Mouse (Mus musculus): ENCODE measurements around the gene Krtap5-3. TPM values are rescaled to one million over a fixed set of nuclear protein-coding genes. Genes with fewer than 3 reads are reported as not detected.
"Not testable (repeated sequence)": the region's sequence is repeated elsewhere in the genome, so short reads cannot be mapped to it uniquely, and the experiment has no call there.

Gene Krtap5-3
- polyA plus RNA-seq (2016; fragmentation: Nextera tagmentation; extraction: Ambion mirVana) = not detected in 2 replicates

DNA sequence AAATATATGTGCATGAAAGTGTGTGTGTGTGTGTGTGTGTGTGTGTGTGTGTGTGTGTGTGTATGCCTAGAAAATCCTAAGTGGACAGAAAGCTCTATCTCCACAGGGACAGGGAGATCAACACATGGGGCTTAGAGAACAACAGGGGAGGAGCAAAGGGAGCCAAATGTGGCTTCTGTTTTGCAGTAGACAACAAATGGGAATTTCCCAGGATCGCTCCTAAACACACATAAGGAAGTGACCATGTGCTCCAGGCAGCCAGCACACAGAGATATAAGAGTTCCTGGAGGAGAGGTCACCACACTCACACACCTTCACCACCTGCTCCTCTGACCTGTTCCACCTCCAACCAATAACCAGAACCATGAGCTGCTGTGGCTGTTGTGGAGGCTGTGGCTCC lies at the start of gene Krtap5-3:
Krtap5-3 (plus strand) TSS at position 301 of the 400 bp plus-strand sequence.
- no peak for ATAC-seq (ENCODE audit: low FRiP score, low read depth)
- no peak within 1 kb of the TSS for H3K4me3 ChIP-seq
- H3K4me2 ChIP-seq (replicated peaks) = no peak within 1 kb of the TSS
- H3K27ac ChIP-seq = no peak within 1 kb of the TSS
- no peak within 1 kb of the TSS for H3K9ac ChIP-seq
- H3K4me1 ChIP-seq = no peaks in the 10 kb centered on the region
- no peaks in the 10 kb centered on the region for H3K9me3 ChIP-seq
- H3K27me3 ChIP-seq (replicated peaks) = no peaks in the 10 kb centered on the region
- 50% methylated on average over 1 of the region's 1 CpGs for WGBS
- H3K36me3 ChIP-seq = no peaks in the 10 kb centered on the region

DNA sequence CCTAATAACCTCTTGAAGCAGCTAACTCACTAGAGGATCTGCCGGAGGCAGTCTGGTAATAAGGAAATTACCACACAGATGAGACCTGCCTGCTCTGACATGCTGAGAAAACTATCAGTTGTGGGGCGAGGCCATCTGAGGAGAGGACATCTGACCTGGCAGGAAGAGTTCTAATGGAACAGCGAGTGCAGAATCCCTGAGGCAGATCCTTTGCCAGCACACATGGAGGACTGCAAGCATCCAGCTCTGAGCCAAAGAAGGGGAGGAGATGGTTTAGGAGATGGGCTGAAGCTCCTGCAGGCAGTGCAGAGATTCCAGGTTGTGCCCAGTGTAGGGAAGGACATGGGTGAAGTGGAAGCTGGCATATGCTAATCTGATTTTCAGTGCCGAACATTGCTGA lies 49.0 kb upstream of the Krtap5-3 start:
- H3K36me3 ChIP-seq = no peaks in the 10 kb centered on the region
- H3K4me1 ChIP-seq = no peaks in the 10 kb centered on the region
- H3K4me2 ChIP-seq (replicated peaks) = no peak overlapping the region
- no peak overlapping the region for H3K27ac ChIP-seq
- no peaks in the 10 kb centered on the region for H3K9me3 ChIP-seq
- no peak overlapping the region for H3K9ac ChIP-seq
- no peak overlapping the region for H3K4me3 ChIP-seq
- WGBS = 78% methylated on average over 4 of the region's 4 CpGs
- ATAC-seq (ENCODE audit: low FRiP score, low read depth) = no peak
- no peaks in the 10 kb centered on the region for H3K27me3 ChIP-seq (replicated peaks)

DNA sequence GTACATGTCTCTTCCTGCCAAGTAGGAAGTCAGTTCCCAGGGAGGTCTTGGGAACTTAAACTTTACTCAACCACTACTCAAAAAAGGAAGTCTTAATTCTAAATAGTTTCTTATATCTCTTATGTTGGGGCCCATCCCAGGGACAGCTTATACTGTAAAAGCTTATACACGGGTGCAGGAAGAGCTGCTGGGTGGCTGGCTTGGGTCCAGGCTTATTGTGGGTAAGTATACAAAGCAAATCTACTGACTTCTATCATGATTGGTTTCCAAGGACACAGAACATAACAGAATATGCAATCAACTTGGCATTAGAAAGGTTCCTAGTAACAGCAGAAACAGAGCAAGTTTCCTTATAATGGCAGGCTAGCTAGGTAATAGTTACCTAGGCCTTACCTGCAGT lies 45.9 kb upstream of the Krtap5-3 start:
- ATAC-seq (ENCODE audit: low FRiP score, low read depth) = no peak
- H3K4me3 ChIP-seq = no peak overlapping the region
- 82% methylated on average over 1 of the region's 1 CpGs for WGBS

DNA sequence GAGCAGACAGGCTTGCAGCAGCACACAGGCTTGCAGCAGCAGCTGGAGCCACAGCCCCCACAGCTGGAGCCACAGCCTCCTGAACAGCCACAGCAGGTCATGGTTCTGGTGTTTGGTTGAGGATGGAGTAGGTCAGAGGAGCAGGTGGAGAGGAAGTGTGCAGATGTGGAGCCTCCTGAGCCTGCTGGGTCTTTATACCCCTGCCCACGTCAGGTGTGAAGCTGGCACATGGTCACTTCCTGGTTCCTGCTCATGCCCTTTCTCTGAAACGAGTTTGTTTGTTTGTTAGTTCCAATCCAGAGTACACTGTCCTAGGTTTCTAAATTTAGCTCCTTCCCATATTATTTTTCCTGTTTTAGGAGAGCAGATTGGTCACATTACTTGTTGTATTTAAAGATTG lies 44.2 kb upstream of the Krtap5-3 start, which contains the start of gene Gm29735:
Gm29735 (minus strand) TSS at position 101 of the 400 bp plus-strand sequence.
- not testable (repeated sequence) for H3K4me3 ChIP-seq; ATAC-seq (ENCODE audit: low FRiP score, low read depth); H3K27ac ChIP-seq; H3K27me3 ChIP-seq (replicated peaks); H3K9ac ChIP-seq; H3K4me2 ChIP-seq (replicated peaks); H3K9me3 ChIP-seq; H3K4me1 ChIP-seq; H3K36me3 ChIP-seq
- 53% methylated on average over 2 of the region's 2 CpGs for WGBS

More for the DNA sequence above, 45.9 kb upstream of the Krtap5-3 start:
- Histone ChIP-seq H3K9me3 (no peaks in the 10 kb centered on the region), H3K27me3 (replicated peaks) (no peaks in the 10 kb centered on the region), H3K9ac (no peak overlapping the region), H3K4me1 (no peaks in the 10 kb centered on the region), H3K27ac (no peak overlapping the region), H3K36me3 (no peaks in the 10 kb centered on the region), H3K4me2 (replicated peaks) (no peak overlapping the region)

DNA sequence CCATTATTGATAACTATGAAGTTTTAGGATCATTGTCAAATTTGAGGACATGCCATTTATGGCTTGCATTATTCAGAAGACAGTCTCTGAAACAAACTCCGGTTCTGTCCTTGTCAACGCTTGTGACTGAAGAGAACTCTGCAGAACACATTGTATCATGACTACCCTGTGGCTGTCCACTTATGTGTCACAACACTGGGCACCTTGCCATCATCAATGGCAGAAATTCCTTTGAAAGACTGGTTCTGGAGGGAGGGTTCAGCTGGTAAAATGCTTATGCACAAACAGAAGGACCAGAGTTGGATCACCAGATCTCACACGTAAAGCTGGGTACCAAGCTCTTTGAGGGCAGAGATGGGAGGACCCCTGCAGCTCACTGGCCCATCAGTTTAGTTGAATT lies 41.8 kb upstream of the Krtap5-3 start:
- ATAC-seq (ENCODE audit: low FRiP score, low read depth) = no peak
- WGBS = 95% methylated on average over 3 of the region's 3 CpGs
- H3K27me3 ChIP-seq (replicated peaks) = no peaks in the 10 kb centered on the region
- H3K36me3 ChIP-seq = no peaks in the 10 kb centered on the region
- H3K27ac ChIP-seq = no peak overlapping the region
- H3K9ac ChIP-seq = no peak overlapping the region
- no peak overlapping the region for H3K4me3 ChIP-seq
- no peak overlapping the region for H3K4me2 ChIP-seq (replicated peaks)
- H3K9me3 ChIP-seq = no peaks in the 10 kb centered on the region
- H3K4me1 ChIP-seq = no peaks in the 10 kb centered on the region

DNA sequence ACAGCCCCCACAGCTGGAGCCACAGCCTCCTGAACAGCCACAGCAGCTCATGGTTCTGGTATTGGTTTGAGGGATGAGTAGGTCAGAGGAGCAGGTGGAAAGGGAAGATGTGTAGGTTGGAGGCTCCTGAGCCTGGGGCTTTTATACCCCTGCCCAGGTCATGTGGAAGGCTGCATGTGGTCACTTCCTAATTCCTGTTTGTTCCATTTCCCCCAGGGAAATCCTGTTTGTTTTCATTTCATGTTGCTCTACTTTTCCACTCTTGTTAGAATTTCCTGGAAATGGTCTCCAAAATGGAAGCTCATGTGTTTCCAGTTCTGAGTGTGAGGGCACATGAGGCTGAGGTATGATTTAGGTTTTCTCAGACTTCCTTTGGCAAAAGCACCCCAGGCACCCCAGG lies 35.5 kb upstream of the Krtap5-3 start, which contains the start of gene Gm4553:
Gm4553 (minus strand) TSS at position 101 of the 400 bp plus-strand sequence.
- not testable (repeated sequence) for H3K36me3 ChIP-seq; ATAC-seq (ENCODE audit: low FRiP score, low read depth)

DNA sequence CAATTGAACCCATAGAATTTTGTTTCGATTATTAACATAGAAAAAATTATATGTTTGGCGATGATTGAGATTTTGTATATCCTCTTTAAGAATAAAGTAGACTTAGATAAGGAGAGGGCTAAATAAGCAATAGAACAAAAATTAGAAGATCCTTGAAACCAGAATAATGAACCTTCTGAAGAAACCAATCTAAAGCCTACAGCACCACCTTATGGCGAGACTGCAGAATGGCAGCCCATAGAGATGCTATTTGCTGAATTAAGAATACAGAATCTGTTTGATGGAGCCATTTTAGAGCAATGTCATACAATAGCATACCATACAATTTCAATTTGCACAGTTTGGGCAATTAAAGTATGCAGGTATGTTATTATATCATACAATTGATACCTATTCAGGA lies 31.3 kb upstream of the Krtap5-3 start:
- H3K9me3 ChIP-seq = no peaks in the 10 kb centered on the region
- H3K4me2 ChIP-seq (replicated peaks) = no peak overlapping the region
- no peak overlapping the region for H3K9ac ChIP-seq
- WGBS = 45% methylated on average over 3 of the region's 3 CpGs
- H3K4me1 ChIP-seq = no peaks in the 10 kb centered on the region
- no peak overlapping the region for H3K4me3 ChIP-seq
- no peaks in the 10 kb centered on the region for H3K36me3 ChIP-seq
- H3K27me3 ChIP-seq (replicated peaks) = no peaks in the 10 kb centered on the region
- H3K27ac ChIP-seq = no peak overlapping the region
- ATAC-seq (ENCODE audit: low FRiP score, low read depth) = no peak

More for the DNA sequence above, 35.5 kb upstream of the Krtap5-3 start, which contains the start of gene Gm4553:
- not testable (repeated sequence) for H3K4me3 ChIP-seq; H3K27ac ChIP-seq; H3K9me3 ChIP-seq; H3K27me3 ChIP-seq (replicated peaks); H3K9ac ChIP-seq; H3K4me1 ChIP-seq; H3K4me2 ChIP-seq (replicated peaks)

DNA sequence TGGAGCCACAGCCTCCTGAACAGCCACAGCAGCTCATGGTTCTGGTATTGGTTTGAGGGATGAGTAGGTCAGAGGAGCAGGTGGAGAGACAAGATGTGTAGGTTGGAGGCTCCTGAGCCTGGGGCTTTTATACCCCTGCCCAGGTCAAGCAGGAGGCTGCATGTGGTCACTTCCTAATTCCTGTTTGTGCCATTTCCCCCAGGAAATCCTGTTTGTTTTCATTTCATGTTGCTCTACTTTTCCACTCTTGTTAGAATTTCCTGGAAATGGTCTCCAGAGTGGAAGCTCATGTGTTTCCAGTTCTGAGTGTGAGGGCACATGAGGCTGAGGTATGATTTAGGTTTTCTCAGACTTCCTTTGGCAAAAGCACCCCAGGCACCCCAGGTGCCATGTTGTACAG lies 25.3 kb upstream of the Krtap5-3 start, which contains the start of gene Krtap5-2:
Krtap5-2 (minus strand) TSS at position 101 of the 400 bp plus-strand sequence.
- not testable (repeated sequence) for H3K36me3 ChIP-seq; ATAC-seq (ENCODE audit: low FRiP score, low read depth); H3K4me3 ChIP-seq; H3K27ac ChIP-seq; H3K9ac ChIP-seq; H3K4me2 ChIP-seq (replicated peaks); H3K27me3 ChIP-seq (replicated peaks); H3K4me1 ChIP-seq; H3K9me3 ChIP-seq

DNA sequence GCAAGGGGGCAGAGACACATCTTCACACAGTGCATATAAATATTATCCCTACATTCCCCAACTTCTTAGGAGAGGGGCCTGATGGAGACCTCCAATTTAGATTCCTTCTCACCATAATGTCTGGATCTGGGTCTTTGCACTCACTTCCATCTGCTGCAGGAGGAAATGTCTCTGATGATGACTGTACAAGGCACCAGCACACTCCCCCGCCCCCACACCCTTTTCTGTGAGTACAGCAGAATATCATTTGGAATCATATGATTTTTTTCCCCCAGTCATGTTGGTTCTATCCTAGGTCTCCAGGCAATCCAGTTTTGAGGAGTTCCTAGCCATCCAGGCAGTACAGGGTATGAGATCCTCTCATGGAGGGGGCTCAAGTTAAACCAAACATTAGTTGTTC lies 22.5 kb upstream of the Krtap5-3 start:
- no peaks in the 10 kb centered on the region for H3K9me3 ChIP-seq
- H3K4me2 ChIP-seq (replicated peaks) = no peak overlapping the region
- WGBS = 91% methylated on average over 1 of the region's 1 CpGs
- no peak overlapping the region for H3K27ac ChIP-seq
- H3K36me3 ChIP-seq = no peaks in the 10 kb centered on the region
- H3K4me3 ChIP-seq = no peak overlapping the region
- ATAC-seq (ENCODE audit: low FRiP score, low read depth) = no peak
- no peaks in the 10 kb centered on the region for H3K27me3 ChIP-seq (replicated peaks)
- H3K9ac ChIP-seq = no peak overlapping the region
- H3K4me1 ChIP-seq = no peaks in the 10 kb centered on the region

DNA sequence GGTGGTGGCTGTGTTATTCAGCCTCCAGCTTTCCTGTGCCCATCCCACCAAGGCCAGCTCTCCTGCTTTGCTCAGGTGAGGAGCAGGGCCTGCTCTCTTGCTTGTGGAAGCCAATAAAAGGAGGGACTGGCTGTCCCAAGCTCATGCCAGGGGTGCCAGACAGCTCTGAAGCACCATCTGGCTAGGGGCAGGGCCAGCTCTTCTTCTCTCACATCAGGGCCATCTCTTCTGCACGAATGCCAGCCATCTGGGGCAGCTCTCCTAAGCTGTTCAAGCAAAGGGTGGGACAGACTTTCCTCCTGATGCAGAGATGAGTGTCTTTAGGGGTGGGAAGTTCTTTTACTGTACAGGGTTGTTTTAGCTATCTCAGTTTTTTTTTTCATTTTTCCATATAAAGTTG lies 20.1 kb upstream of the Krtap5-3 start:
- 65% methylated on average over 1 of the region's 1 CpGs for WGBS
- ATAC-seq (ENCODE audit: low FRiP score, low read depth) = no peak

DNA sequence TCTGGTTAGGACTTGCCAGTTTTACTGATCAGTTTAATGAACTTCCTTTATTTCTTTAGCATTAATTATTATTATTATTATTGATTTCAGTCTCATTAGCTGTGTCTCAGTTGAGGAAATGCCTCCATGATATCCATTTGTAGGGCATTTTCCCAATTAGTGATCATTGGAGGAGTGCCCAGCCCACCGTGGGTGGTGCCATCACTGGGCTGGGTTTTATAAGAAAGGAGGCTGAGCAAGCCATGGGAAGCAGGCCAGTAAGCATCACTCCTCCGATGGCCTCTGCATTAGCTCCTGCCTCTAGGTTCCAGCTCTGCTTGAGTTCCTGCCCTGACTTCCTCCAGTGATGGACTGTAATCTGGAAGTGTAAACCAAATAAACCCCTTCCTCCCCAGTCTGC lies 13.0 kb upstream of the Krtap5-3 start:
- no peak for ATAC-seq (ENCODE audit: low FRiP score, low read depth)
- Histone ChIP-seq H3K36me3 (no peaks in the 10 kb centered on the region), H3K27me3 (replicated peaks) (no peaks in the 10 kb centered on the region), H3K4me2 (replicated peaks) (no peak overlapping the region), H3K4me3 (no peak overlapping the region), H3K9me3 (no peaks in the 10 kb centered on the region), H3K4me1 (no peaks in the 10 kb centered on the region), H3K27ac (no peak overlapping the region), H3K9ac (no peak overlapping the region)
- WGBS = 80% methylated on average over 2 of the region's 2 CpGs

More for the DNA sequence above, 20.1 kb upstream of the Krtap5-3 start:
- H3K4me3 ChIP-seq = no peak overlapping the region
- no peaks in the 10 kb centered on the region for H3K9me3 ChIP-seq
- no peak overlapping the region for H3K4me2 ChIP-seq (replicated peaks)
- H3K9ac ChIP-seq = no peak overlapping the region
- H3K27me3 ChIP-seq (replicated peaks) = no peaks in the 10 kb centered on the region
- H3K27ac ChIP-seq = no peak overlapping the region
- no peaks in the 10 kb centered on the region for H3K36me3 ChIP-seq
- no peaks in the 10 kb centered on the region for H3K4me1 ChIP-seq

DNA sequence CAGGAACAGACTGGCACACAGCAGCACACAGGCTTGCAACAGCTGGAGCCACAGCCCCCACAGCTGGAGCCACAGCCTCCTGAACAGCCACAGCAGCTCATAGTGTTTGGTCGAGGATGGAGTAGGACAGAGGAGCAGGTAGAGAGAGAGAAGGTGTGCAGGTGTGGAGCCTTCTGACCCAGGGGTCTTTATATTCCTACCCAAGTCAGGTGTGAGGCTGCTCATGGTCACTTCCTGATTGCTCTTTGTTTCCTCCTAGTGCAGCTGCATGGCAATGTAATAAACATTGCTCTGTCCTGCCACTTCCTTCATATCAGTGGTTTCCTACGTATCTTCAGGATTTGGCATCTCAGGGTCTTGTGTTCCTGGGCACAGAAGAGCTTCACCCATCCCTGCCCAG lies 10.9 kb upstream of the Krtap5-3 start, which contains the start of gene Gm10153:
Gm10153 (minus strand) TSS at position 101 of the 400 bp plus-strand sequence.
- Histone ChIP-seq H3K4me3 (no peak within 1 kb of the TSS), H3K9ac (no peak within 1 kb of the TSS), H3K27me3 (replicated peaks) (no peaks in the 10 kb centered on the region), H3K9me3 (no peaks in the 10 kb centered on the region), H3K27ac (no peak within 1 kb of the TSS), H3K4me1 (no peaks in the 10 kb centered on the region), H3K36me3 (no peaks in the 10 kb centered on the region), H3K4me2 (replicated peaks) (no peak within 1 kb of the TSS)
- 40% methylated on average over 2 of the region's 2 CpGs for WGBS
- no peak for ATAC-seq (ENCODE audit: low FRiP score, low read depth)

DNA sequence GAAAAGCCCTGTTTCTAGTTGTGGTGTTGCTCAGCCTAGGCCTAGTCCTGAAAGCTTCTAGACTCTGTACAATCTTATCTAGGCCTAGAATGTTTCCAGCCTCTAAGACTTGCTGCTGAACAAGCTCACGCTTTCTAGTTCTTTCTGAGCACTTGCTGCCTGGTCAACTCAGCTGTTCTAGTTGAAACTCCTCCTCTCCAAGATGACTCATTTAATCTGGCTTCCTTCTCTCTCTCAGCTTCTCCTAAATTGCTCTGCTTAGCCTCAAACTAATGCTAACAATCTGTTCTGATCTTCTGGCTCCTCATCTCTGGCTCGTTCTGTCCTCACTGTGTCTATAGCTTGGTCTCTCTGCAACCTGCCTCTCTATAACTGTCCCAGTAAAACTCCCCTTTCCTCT lies 2.4 kb upstream of the Krtap5-3 start:
- WGBS = 88% methylated on average over 2 of the region's 2 CpGs
- Histone ChIP-seq H3K4me2 (replicated peaks) (no peak overlapping the region), H3K27ac (no peak overlapping the region), H3K9ac (no peak overlapping the region), H3K4me3 (no peak overlapping the region), H3K9me3 (no peaks in the 10 kb centered on the region), H3K4me1 (no peaks in the 10 kb centered on the region), H3K27me3 (replicated peaks) (no peaks in the 10 kb centered on the region), H3K36me3 (no peaks in the 10 kb centered on the region)
- ATAC-seq (ENCODE audit: low FRiP score, low read depth) = no peak

Data from neural tube, embryonic 12.5 days (tissue).